Mouse (Mus musculus) bone marrow, adult 2 months (tissue): Measurements from ENCODE around the gene Rbsn. TPM values are rescaled to one million over a fixed set of nuclear protein-coding genes. Genes with fewer than 3 reads are reported as not detected.

Source experiments
- H3K27ac ChIP-seq: fragments of 200-500 bp; 2 replicates; pipeline ENCODE4 v1.5.1; 2012; ENCODE audit warnings: low read depth, mild to moderate bottlenecking, control low read depth, inconsistent platforms, low read length; ENCODE audit not compliant: control insufficient read depth, poor library complexity, insufficient read depth
- H3K4me1 ChIP-seq: fragments of 200-500 bp; 2 replicates; pipeline ENCODE4 v1.6.1; 2011; ENCODE audit warnings: low read length; ENCODE audit not compliant: control insufficient read depth, insufficient read depth
- H3K4me3 ChIP-seq: fragments of 200-500 bp; replicated peaks from 2 replicates; pipeline ENCODE3; 2011; ENCODE audit warnings: mild to moderate bottlenecking, low read depth, low read length, control low read depth; ENCODE audit not compliant: control insufficient read depth
- CTCF ChIP-seq: fragments of 200-500 bp; IDR thresholded peaks from 2 replicates; pipeline ENCODE4 v1.5.1; 2011; ENCODE audit warnings: low read length, control low read depth; ENCODE audit not compliant: control insufficient read depth, insufficient read depth
- POLR2A ChIP-seq: fragments of 200-500 bp; IDR thresholded peaks from 2 replicates; pipeline ENCODE4 v1.6.1; 2011; ENCODE audit warnings: low read depth, mild to moderate bottlenecking, control low read depth, low read length, borderline replicate concordance; ENCODE audit not compliant: control insufficient read depth
- WGBS: fragments of 180-500 bp; shearing (Covaris S2); methylation state at CpG from one replicate; pipeline ENCODE4 v1.1.7; 2018; 5-methylcytosine and 5-hydroxymethylcytosine counted together
- polyA plus RNA-seq: library from polyadenylated mRNA; stranded (reverse); fragments of >200 nt; gene quantifications from 2 replicates; pipeline ENCODE4 v1.2.4, GENCODE M21; 2011; ENCODE audit warnings: low replicate concordance; ENCODE audit not compliant: missing spikeins, insufficient read depth, insufficient read length

Gene Rbsn
- polyA plus RNA-seq: 7.7 and 8.5 TPM in 2 replicates

DNA sequence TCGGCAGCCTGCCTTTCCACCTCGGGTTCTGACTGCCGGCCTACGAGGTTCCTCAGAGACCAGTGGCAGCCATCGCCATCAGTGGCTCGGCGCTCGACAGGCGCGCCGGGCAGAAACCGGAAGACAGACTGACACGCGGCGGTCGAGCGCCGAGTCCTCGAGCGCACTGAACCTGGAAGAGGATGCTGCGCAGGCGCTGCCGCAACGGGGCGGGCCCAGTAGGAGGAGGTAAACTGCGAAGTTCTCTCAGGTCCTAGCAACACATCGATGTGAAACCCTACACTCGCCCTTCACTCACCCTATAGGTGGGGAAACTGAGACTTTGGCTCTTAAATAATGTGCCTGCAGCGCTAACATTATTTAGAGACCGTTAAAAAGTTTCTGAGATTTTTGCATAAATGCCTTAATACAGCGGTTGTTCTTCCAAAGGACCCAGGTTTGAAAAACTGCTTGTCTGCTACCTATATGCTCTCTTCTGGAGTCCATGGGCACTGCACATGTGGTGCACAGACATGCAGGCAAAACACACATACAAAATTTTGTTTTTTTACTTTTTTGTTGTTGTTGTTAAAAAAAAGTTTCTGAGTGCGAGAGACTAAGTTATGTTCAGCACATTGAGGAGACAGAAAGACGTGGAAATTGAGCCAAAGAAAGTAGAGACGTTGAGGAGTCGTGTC lies at the start of gene Rbsn:
Gene Rbsn, minus strand, starts transcription at position 153 of the 677 bp plus-strand sequence.
- peak within 1 kb of the TSS; percentile 99 for H3K4me3 ChIP-seq
- no peaks in the 10 kb centered on the region; the same call in 1 of the 2 replicates for H3K4me1 ChIP-seq
- TF ChIP-seq POLR2A: peak; percentile 83; the same call in 1 of the 2 replicates
- no peak for TF ChIP-seq CTCF
- WGBS: 10% methylated on average over 35 of the region's 35 CpGs
- peak within 1 kb of the TSS; percentile 84 for H3K27ac ChIP-seq

DNA sequence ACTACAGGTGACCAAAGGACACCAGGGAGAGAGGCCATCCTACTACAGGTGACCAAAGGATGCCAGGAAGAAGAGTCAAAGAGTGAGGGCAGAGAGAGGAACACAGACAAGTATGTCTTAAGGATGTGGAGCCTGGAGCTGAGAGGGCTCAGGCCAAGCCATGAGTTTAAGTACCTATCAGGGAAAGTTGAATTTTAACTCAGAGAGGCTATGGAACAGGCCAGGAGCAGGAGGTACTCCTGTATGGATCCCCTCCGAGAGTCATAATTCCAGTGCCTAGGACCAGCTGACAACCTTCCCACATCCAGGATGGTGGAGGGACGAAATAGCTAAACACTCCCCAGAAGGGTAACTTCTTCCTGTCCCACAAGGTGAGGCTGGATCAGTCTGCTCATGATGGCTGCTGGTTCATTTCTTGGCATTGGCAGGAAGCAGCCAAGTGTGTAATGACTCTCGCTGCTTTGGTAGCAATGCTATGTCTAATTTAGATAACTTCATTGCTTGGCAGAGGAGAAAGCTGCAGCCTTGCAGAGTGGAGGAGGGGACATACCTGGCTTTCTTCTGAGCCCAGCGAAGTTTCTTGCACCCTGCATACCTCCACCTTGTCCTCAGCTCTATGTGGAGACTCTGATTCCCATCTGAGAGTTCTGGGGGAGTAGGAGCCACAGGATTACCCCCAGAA lies 46.6 kb upstream of the Rbsn start:
- WGBS: 64% methylated on average over 4 of the region's 4 CpGs
- Histone ChIP-seq H3K4me1 (no peaks in the 10 kb centered on the region), H3K4me3 (no peak overlapping the region), H3K27ac (no peak overlapping the region)
- TF ChIP-seq CTCF (no peak), POLR2A (no peak)

DNA sequence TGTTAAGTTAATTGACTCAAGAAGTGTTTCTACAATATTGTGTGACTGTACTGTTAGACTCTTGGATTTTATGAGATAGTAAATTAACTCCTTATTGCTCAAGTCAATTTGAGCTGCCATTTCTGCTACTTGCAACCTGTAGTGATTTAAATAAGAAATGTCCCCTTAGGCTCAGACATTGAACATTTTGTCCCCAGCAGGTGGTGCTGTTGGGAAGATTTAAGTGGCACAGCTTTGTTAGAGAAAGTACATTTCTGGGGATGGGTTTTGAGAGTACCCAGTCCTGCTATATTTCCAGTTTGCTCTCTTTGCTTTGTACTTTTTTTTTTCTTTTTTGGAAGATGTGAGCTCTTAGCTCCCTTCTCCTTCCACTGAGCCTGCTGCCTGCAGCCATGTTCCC lies 40.6 kb upstream of the Rbsn start:
- Histone ChIP-seq H3K4me1 (no peaks in the 10 kb centered on the region), H3K4me3 (no peak overlapping the region), H3K27ac (no peak overlapping the region)
- no peak for TF ChIP-seq POLR2A
- TF ChIP-seq CTCF: no peak

DNA sequence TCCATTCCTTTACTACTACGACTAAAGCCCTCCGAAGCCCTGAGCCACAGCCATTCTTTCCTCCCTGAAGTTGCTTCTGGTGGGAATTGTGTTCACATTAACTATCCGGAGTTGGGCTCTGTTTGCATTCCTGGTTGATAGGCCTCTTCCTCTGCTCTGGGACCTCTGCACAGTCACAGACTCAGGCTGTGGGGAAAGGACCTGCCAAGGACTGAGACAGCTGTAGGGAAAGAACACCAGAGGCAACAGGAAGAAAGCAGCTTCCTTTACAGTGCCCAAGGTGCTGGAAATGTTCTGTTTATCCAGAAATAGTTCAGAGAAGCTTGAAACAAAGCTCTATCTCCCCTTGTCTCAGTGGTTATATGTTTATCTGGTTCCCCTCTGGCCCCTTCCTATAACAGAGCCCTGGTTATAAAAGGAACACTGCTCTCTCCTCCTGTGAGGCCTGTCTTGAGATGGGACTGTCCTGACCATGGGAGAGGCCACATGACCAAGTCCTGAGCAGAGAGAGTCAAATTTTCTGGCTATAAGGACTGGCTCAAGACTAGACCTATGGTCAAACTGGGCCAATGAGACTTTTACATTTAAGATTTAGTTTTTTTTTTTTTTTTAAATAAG lies 38.6 kb upstream of the Rbsn start:
- TF ChIP-seq CTCF (no peak), POLR2A (no peak)
- 64% methylated on average over 3 of the region's 3 CpGs for WGBS
- Histone ChIP-seq H3K27ac (no peak overlapping the region), H3K4me3 (no peak overlapping the region), H3K4me1 (no peaks in the 10 kb centered on the region)

DNA sequence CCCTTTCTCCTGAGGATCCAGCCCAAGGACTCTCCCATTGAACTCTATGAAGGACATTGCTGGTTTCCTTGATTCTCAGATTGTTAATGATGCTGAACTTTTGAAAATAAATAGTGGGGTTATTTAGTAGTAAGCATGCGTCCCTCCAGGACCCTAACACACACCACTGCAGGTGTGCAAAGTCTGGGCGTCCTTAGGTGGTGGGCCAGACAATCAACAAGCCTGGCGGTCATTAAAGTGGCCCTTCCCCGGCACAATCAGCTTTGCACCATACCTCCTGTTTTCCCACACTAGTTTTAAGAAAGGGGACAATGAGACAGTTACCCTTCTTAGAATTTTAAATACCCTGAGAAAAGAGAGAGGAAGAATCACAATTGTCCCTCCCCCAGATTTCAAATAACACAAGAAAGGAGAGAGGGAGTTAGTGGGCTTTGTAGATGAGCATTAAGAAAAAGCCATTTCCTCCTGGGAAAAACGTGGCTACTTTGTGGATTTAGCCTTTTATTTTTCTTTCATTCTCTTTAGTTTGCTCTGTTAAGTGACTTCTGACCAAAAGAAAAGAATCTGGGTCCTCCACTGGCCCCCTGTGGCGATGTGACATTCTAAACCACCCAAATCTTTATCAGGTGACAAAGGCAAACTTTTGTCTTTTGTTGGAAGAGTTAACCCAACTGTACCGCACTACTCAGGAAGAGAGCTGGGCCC lies 32.6 kb upstream of the Rbsn start:
- TF ChIP-seq CTCF: no peak
- no peak for TF ChIP-seq POLR2A
- H3K4me3 ChIP-seq: no peak overlapping the region
- 48% methylated on average over 7 of the region's 7 CpGs for WGBS
- H3K4me1 ChIP-seq: no peaks in the 10 kb centered on the region
- H3K27ac ChIP-seq: no peak overlapping the region

DNA sequence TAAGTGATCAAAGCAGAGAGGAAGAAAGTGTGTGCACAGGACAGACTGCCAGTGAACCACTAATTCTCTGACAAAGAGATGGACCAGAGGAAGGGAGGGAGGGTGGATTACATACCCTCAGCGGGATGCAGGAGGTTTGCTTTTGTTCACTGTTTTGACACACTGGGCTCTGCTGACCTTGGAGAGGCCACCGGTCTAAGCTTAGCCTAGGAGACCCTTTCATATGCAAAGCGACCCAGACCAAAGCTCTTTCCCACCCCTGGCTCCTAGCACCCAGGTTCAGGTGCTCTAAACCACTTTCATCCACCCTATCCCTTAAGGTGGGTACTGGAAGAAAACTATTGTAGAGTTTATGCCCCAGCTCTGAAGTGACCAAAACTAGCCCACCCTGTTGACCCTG lies 31.6 kb upstream of the Rbsn start:
- Histone ChIP-seq H3K27ac (no peak overlapping the region), H3K4me3 (no peak overlapping the region), H3K4me1 (no peaks in the 10 kb centered on the region)
- TF ChIP-seq POLR2A: no peak
- TF ChIP-seq CTCF: no peak
- WGBS: 54% methylated on average over 3 of the region's 3 CpGs

DNA sequence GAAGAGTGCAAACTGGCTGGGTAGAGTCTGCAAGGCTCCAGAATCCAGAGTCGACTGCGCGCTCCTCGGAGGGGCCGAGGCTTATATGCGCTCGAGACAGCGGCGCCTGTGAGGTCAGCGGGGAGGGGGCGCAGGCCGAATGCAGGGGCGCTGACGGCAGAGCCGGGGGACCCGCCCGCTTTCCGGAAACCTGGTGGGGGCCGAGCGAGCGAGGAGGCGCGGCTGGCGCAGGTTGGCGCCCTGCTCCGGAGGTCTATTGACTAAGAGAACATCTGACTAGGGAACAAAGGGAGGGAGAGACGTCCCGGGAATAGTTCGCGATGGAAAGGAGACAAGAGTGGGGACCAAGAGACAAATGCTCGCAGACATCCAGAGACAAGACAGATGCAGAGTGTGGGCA lies 29.9 kb upstream of the Rbsn start, which contains the start of gene Trh:
Gene Trh, minus strand, starts transcription at position 60 of the 400 bp plus-strand sequence.
- H3K4me3 ChIP-seq: no peak within 1 kb of the TSS
- 2% methylated on average over 31 of the region's 31 CpGs for WGBS
- no peaks in the 10 kb centered on the region for H3K4me1 ChIP-seq
- TF ChIP-seq POLR2A: no peak
- no peak for TF ChIP-seq CTCF
- no peak within 1 kb of the TSS for H3K27ac ChIP-seq
